ENCODE assay signal across 9 mouse cellular contexts in the genomic region with DNA sequence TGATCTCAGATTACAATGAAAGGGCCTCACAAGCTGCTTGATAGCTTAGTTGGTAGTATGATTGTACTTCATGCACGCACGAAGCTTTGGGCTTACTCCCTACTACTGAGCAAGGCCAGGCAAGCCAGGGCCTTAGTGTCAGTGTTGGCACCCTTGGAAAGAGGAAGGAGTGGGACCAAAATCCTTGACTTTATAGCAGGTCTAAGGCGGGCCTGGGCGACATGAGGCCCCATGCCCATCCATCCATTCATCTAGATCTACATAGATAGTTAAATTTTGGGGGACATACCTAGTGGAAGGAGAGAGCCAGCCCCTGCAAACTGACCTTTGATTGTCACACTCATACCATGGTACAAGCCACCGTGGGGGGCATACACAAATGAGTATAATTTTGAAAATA. TPM values are rescaled to one million over a fixed set of nuclear protein-coding genes. Genes with fewer than 3 reads are reported as not detected.
DNase-seq lines count a peak whose midpoint lies in the region; ATAC-seq and TF ChIP-seq lines count a peak whose summit lies in the region.
"Had no signal": no experiment of that assay in that cellular context is flagged by ENCODE, and none has a peak within 500 bp of the region (broad histone marks: within the 10 kb centered on the region; RNA-seq: fewer than 3 reads in every experiment).

No protein-coding gene starts in this region.

- no peak for TF ChIP-seq CTCF in heart, adult 2 months (IDR thresholded peaks at IDR 0.05)
- TF ChIP-seq CTCF in liver, postnatal 0 days (IDR thresholded peaks at IDR 0.05; ENCODE audit: low read depth): no peak

- no peak for TF ChIP-seq EP300 in heart, adult 2 months (IDR thresholded peaks at IDR 0.05; ENCODE audit: insufficient read depth, low read depth, low read length)
- TF ChIP-seq EP300 in liver, postnatal 0 days (IDR thresholded peaks at IDR 0.05; ENCODE audit: low read depth): no peak

- intact Hi-C loops in heart, adult 2 months (cut with DNase I): no loop called here

- no peaks in the 10 kb centered on the region for H3K9me3 ChIP-seq in liver, embryonic 11.5 days (ENCODE audit: control insufficient read depth, low read length)
- H3K9me3 ChIP-seq in liver, postnatal 0 days (ENCODE audit: low read length): no peaks in the 10 kb centered on the region
- no peaks in the 10 kb centered on the region for H3K9me3 ChIP-seq in embryonic facial prominence, embryonic 10.5 days
- no peaks in the 10 kb centered on the region for H3K9me3 ChIP-seq in liver, embryonic 13.5 days (replicated peaks)

- H3K4me3 ChIP-seq in heart, adult 2 months: no peak overlapping the region
- H3K4me3 ChIP-seq in liver, embryonic 11.5 days (ENCODE audit: low read depth, low read length): no peak overlapping the region
- no peak overlapping the region for H3K4me3 ChIP-seq in liver, postnatal 0 days (ENCODE audit: low read depth, low read length)
- H3K4me3 ChIP-seq in embryonic facial prominence, embryonic 10.5 days: no peak overlapping the region
- no peak overlapping the region for H3K4me3 ChIP-seq in liver, embryonic 13.5 days (replicated peaks)

- peaks cover 8% of the 10 kb centered on the region for H3K36me3 ChIP-seq in heart, adult 2 months (ENCODE audit: control insufficient read depth, insufficient read depth, low read length)
- peaks cover 32% of the 10 kb centered on the region for H3K36me3 ChIP-seq in liver, embryonic 11.5 days (ENCODE audit: control insufficient read depth, insufficient read depth, low read length)
- H3K36me3 ChIP-seq in liver, postnatal 0 days (replicated peaks; ENCODE audit: insufficient read depth, low read length): peaks cover 52% of the 10 kb centered on the region
- H3K36me3 ChIP-seq in embryonic facial prominence, embryonic 10.5 days (replicated peaks): peaks cover 93% of the 10 kb centered on the region
- peaks cover 93% of the 10 kb centered on the region for H3K36me3 ChIP-seq in liver, embryonic 13.5 days

- H3K27me3 ChIP-seq in heart, adult 2 months (ENCODE audit: control insufficient read depth, insufficient read depth, low read length): no peaks in the 10 kb centered on the region
- no peaks in the 10 kb centered on the region for H3K27me3 ChIP-seq in liver, embryonic 11.5 days (replicated peaks; ENCODE audit: control insufficient read depth, insufficient read depth, low read length)
- no peaks in the 10 kb centered on the region for H3K27me3 ChIP-seq in liver, postnatal 0 days (ENCODE audit: insufficient read depth, low read length)
- H3K27me3 ChIP-seq in embryonic facial prominence, embryonic 10.5 days (replicated peaks; ENCODE audit: low read depth, poor library complexity, severe bottlenecking): no peaks in the 10 kb centered on the region
- no peaks in the 10 kb centered on the region for H3K27me3 ChIP-seq in liver, embryonic 13.5 days

- H3K27ac ChIP-seq in heart, adult 2 months: peak overlapping the region; percentile 67
- H3K27ac ChIP-seq in liver, embryonic 11.5 days (ENCODE audit: low read depth, low read length): 0 out of 2 replicates have a peak overlapping the region, but pooled peaks have one; percentile 1
- no peak overlapping the region for H3K27ac ChIP-seq in liver, postnatal 0 days (ENCODE audit: low read depth)
- peak overlapping the region; percentile 54 for H3K27ac ChIP-seq in embryonic facial prominence, embryonic 10.5 days (replicated peaks)
- peak overlapping the region; percentile 39; the same call in 1 of the 2 replicates for H3K27ac ChIP-seq in liver, embryonic 13.5 days

- no peak overlapping the region for H3K9ac ChIP-seq in heart, adult 2 months (ENCODE audit: low read depth, low read length)
- H3K9ac ChIP-seq in liver, embryonic 11.5 days (ENCODE audit: low read depth, low read length): no peak overlapping the region
- H3K9ac ChIP-seq in liver, postnatal 0 days (replicated peaks): no peak overlapping the region
- no peak overlapping the region for H3K9ac ChIP-seq in liver, embryonic 13.5 days

- H3K79me2 ChIP-seq in heart, adult 2 months (replicated peaks; ENCODE audit: control insufficient read depth, insufficient read depth, low read length): no peaks in the 10 kb centered on the region

- H3K4me2 ChIP-seq in liver, embryonic 11.5 days: no peak overlapping the region
- no peak overlapping the region for H3K4me2 ChIP-seq in liver, postnatal 0 days (ENCODE audit: low read depth, low read length)
- no peak overlapping the region for H3K4me2 ChIP-seq in liver, embryonic 13.5 days

- WGBS in heart, adult 2 months: 66% methylated on average over 5 of the region's 5 CpGs
- 88% methylated on average over 5 of the region's 5 CpGs for WGBS in liver, embryonic 11.5 days
- WGBS in liver, postnatal 0 days (ENCODE audit: insufficient replicate concordance): 86% methylated on average over 5 of the region's 5 CpGs
- whole genome bisulfite sequencing in embryonic facial prominence, embryonic 10.5 days: 94% methylated on average over 5 of the region's 5 CpGs
- 81% methylated on average over 5 of the region's 5 CpGs for WGBS in liver, embryonic 13.5 days (ENCODE audit: insufficient replicate concordance)

- no peak; the same call in 1 of the 2 replicates for TF ChIP-seq POLR2A in heart, adult 2 months (IDR thresholded peaks at IDR 0.05; ENCODE audit: insufficient read depth, low read depth, low read length)

- no peak for ATAC-seq in liver, embryonic 11.5 days (replicated peaks; ENCODE audit: low FRiP score)
- no peak for ATAC-seq in liver, postnatal 0 days
- ATAC-seq in liver, embryonic 13.5 days (ENCODE audit: low read depth): no peak

- H3K4me1 ChIP-seq in heart, adult 2 months (ENCODE audit: control insufficient read depth, insufficient read depth, low read length): peaks cover 22% of the 10 kb centered on the region
- H3K4me1 ChIP-seq in liver, embryonic 11.5 days (replicated peaks; ENCODE audit: control insufficient read depth, insufficient read depth, low read length): peaks cover 5% of the 10 kb centered on the region; the same call in 1 of the 2 replicates
- peaks cover 11% of the 10 kb centered on the region for H3K4me1 ChIP-seq in liver, postnatal 0 days (ENCODE audit: insufficient read depth)
- H3K4me1 ChIP-seq in embryonic facial prominence, embryonic 10.5 days: peaks cover 7% of the 10 kb centered on the region; the same call in 1 of the 2 replicates
- H3K4me1 ChIP-seq in liver, embryonic 13.5 days (replicated peaks): peaks cover 20% of the 10 kb centered on the region

- no peak for DNase-seq in heart, adult 2 months
- DNase-seq in heart, adult 18-20 months: no peak
- no peak for DNase-seq in liver, embryonic 11.5 days (ENCODE audit: low spot score)
- DNase-seq in liver, postnatal 0 days: no peak
- DNase-seq in embryonic facial prominence, embryonic 10.5 days (ENCODE audit: low spot score): no peak
- no peak for DNase-seq in liver, embryonic 13.5 days
- no peak for DNase-seq in embryo, embryonic 9.5 days (ENCODE audit: extremely low spot score)
- DNase-seq in layer of hippocampus, adult 9-10 months (ENCODE audit: low spot score): no peak
- DNase-seq: kidney, adult 8-10 months had no signal

RNA-seq across cellular contexts. Expression of gene Akap5, which starts 16.3 kb away (rescaled TPM):
- total RNA-seq in heart, adult 2 months (2021): 1 to 10 TPM; 1.0 to 1.7 TPM
- 1.1 and 2.3 TPM in 2 replicates for polyA plus RNA-seq in heart, adult 2 months (2012; rRNA removed)
- total RNA-seq in heart, adult 18-20 months (2021): under 1 TPM; 0.46 to 0.52 TPM
- polyA plus RNA-seq in liver, embryonic 11.5 days (2014; fragmentation: Nextera tagmentation; extraction: Ambion mirVana): 2.4 and 2.8 TPM in 2 replicates
- polyA plus RNA-seq in liver, postnatal 0 days (2015; fragmentation: Nextera tagmentation; extraction: Ambion mirVana): 0.20 and 0.22 TPM in 2 replicates
- polyA plus RNA-seq in embryonic facial prominence, embryonic 10.5 days (2016; fragmentation: Nextera tagmentation; extraction: Ambion mirVana): 2.3 and 2.7 TPM in 2 replicates
- 0.43 and 0.51 TPM in 2 replicates for polyA plus RNA-seq in liver, embryonic 13.5 days (2015; fragmentation: Nextera tagmentation; extraction: Ambion mirVana)

RNA-seq across cellular contexts. Expression of gene Mthfd1, which starts 53.3 kb away (rescaled TPM):
- total RNA-seq in heart, adult 2 months (2021): 10 to 100 TPM; 27.4 to 30.2 TPM
- 16.9 and 25.6 TPM in 2 replicates for polyA plus RNA-seq in heart, adult 2 months (2012; rRNA removed)
- 10 to 100 TPM; 25.6 to 27.9 TPM for total RNA-seq in heart, adult 18-20 months (2021)
- polyA plus RNA-seq in liver, embryonic 11.5 days (2014; fragmentation: Nextera tagmentation; extraction: Ambion mirVana): 178 and 218 TPM in 2 replicates
- 62.6 and 63.0 TPM in 2 replicates for polyA plus RNA-seq in liver, postnatal 0 days (2015; fragmentation: Nextera tagmentation; extraction: Ambion mirVana)
- polyA plus RNA-seq in embryonic facial prominence, embryonic 10.5 days (2016; fragmentation: Nextera tagmentation; extraction: Ambion mirVana): 106 and 117 TPM in 2 replicates
- 111 and 125 TPM in 2 replicates for polyA plus RNA-seq in liver, embryonic 13.5 days (2015; fragmentation: Nextera tagmentation; extraction: Ambion mirVana)
